Comparison of ENCODE assay signal across 8 mouse cellular contexts in the genomic region with DNA sequence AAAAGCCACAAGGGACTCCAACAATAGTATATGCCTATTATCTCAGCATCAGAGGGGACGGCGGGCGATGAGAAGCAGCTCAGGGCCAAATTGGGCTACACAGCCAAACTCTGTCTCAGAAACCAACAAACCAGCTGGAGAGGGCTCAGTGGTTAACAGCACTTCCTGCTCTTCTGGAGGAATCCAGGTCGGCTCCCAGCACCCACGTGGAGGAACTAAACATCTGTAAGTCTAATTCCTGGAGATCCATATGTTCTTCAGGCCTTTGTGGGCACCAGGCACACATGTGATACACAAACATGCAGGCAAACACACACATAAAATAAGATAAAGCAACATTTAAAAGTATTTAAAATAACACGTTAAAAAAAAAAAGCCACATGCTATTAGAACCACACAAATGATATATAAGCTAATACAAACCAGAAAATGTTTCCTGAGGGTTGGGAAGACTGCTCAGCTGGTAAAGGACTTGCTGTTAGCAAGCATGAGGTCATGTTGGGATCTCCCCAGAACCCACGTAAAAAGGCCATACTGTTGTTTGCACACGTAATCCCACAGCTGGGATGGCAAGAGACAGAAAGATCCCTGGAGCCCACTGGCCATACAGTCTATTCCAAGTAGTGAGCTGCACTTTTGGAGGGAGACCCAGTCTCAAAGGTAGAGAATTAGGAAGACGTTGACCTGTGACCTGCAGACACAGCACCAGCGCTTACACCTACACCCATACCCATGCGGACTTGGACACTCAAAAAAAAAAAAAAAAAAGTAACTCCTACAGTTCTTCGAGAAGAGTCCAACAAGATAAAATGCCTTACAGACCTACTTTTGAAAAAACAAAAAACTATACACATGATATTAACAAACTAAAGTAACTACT. TPM values are rescaled to one million over a fixed set of nuclear protein-coding genes. Genes with fewer than 3 reads are reported as not detected.
DNase-seq lines count a peak whose midpoint lies in the region; ATAC-seq lines count a peak whose summit lies in the region.

No protein-coding gene starts in this region.

- no peak for DNase-seq in kidney, postnatal 36 days
- peak; percentile 50 for DNase-seq in MEL-GATA-1-ER (ENCODE audit: extremely low read depth, low read depth)
- no peak for DNase-seq in hindbrain, embryonic 11.5 days (ENCODE audit: low spot score)
- no peak for DNase-seq in spleen, adult 12 weeks (ENCODE audit: low spot score)
- no peak for DNase-seq in cerebellum, postnatal 14 days
- DNase-seq in thymus, postnatal 10 days (ENCODE audit: low spot score in 2 of 2): no peak

- H3K4me2 ChIP-seq in kidney, embryonic 14.5 days (replicated peaks; ENCODE audit: low read depth, low read length): peak overlapping the region; percentile 87
- H3K4me2 ChIP-seq in hindbrain, embryonic 11.5 days (replicated peaks; ENCODE audit: low read depth, low read length): peak overlapping the region; percentile 84
- H3K4me2 ChIP-seq in midbrain, embryonic 12.5 days (replicated peaks): peak overlapping the region; percentile 98

- peaks cover 36% of the 10 kb centered on the region for H3K36me3 ChIP-seq in kidney, embryonic 14.5 days (ENCODE audit: control insufficient read depth, insufficient read depth, low read length)
- H3K36me3 ChIP-seq in hindbrain, embryonic 11.5 days (ENCODE audit: control insufficient read depth, insufficient read depth, low read length): peaks cover 3% of the 10 kb centered on the region; the same call in 1 of the 2 replicates
- peaks cover 33% of the 10 kb centered on the region for H3K36me3 ChIP-seq in midbrain, embryonic 12.5 days

- H3K4me3 ChIP-seq in kidney, embryonic 14.5 days (ENCODE audit: low read length): peak overlapping the region; percentile 99
- H3K4me3 ChIP-seq in hindbrain, embryonic 11.5 days (ENCODE audit: low read depth, low read length): peak overlapping the region; percentile 90
- peak overlapping the region; percentile 88 for H3K4me3 ChIP-seq in midbrain, embryonic 12.5 days

- H3K9me3 ChIP-seq in kidney, embryonic 14.5 days (ENCODE audit: control insufficient read depth, low read length): no peaks in the 10 kb centered on the region
- H3K9me3 ChIP-seq in hindbrain, embryonic 11.5 days (ENCODE audit: control insufficient read depth, low read length): no peaks in the 10 kb centered on the region
- H3K9me3 ChIP-seq in midbrain, embryonic 12.5 days: no peaks in the 10 kb centered on the region

- H3K4me1 ChIP-seq in kidney, embryonic 14.5 days (ENCODE audit: control insufficient read depth, insufficient read depth, low read length): peaks cover 13% of the 10 kb centered on the region
- H3K4me1 ChIP-seq in hindbrain, embryonic 11.5 days (replicated peaks; ENCODE audit: control insufficient read depth, insufficient read depth, low read length): peaks cover 7% of the 10 kb centered on the region; the same call in 1 of the 2 replicates
- peaks cover 24% of the 10 kb centered on the region for H3K4me1 ChIP-seq in midbrain, embryonic 12.5 days

- ATAC-seq in kidney, embryonic 14.5 days (ENCODE audit: low FRiP score, low TSS enrichment): no peak
- ATAC-seq in hindbrain, embryonic 11.5 days (ENCODE audit: low FRiP score): no peak
- ATAC-seq in midbrain, embryonic 12.5 days (ENCODE audit: low FRiP score, low read depth): no peak

- H3K9ac ChIP-seq in kidney, embryonic 14.5 days (ENCODE audit: low read depth, low read length): peak overlapping the region; percentile 97
- H3K9ac ChIP-seq in hindbrain, embryonic 11.5 days (ENCODE audit: low read depth, low read length): peak overlapping the region; percentile 84
- peak overlapping the region; percentile 81 for H3K9ac ChIP-seq in midbrain, embryonic 12.5 days (replicated peaks)

- 53% methylated on average over 12 of the region's 12 CpGs for WGBS in kidney, embryonic 14.5 days
- 62% methylated on average over 12 of the region's 12 CpGs for WGBS in hindbrain, embryonic 11.5 days
- 60% methylated on average over 12 of the region's 12 CpGs for WGBS in midbrain, embryonic 12.5 days

- no peak overlapping the region for H3K27ac ChIP-seq in kidney, embryonic 14.5 days (ENCODE audit: low read depth, low read length)
- no peak overlapping the region for H3K27ac ChIP-seq in hindbrain, embryonic 11.5 days (ENCODE audit: low read depth, low read length)
- H3K27ac ChIP-seq in midbrain, embryonic 12.5 days (replicated peaks): no peak overlapping the region

- H3K27me3 ChIP-seq in kidney, embryonic 14.5 days (ENCODE audit: control insufficient read depth, insufficient read depth, low read length): no peaks in the 10 kb centered on the region
- no peaks in the 10 kb centered on the region for H3K27me3 ChIP-seq in hindbrain, embryonic 11.5 days (ENCODE audit: control insufficient read depth, insufficient read depth, low read length)
- no peaks in the 10 kb centered on the region for H3K27me3 ChIP-seq in midbrain, embryonic 12.5 days

RNA-seq across cellular contexts. Expression of a gene that starts 1.2 kb away (rescaled TPM):
- polyA plus RNA-seq in kidney, embryonic 14.5 days (2014; fragmentation: Nextera tagmentation; extraction: Ambion mirVana): 60.6 and 85.6 TPM in 2 replicates
- polyA plus RNA-seq in hindbrain, embryonic 11.5 days (2014; fragmentation: Nextera tagmentation; extraction: Ambion mirVana): 72.4 and 74.0 TPM in 2 replicates
- 84.2 and 85.6 TPM in 2 replicates for polyA plus RNA-seq in midbrain, embryonic 12.5 days (2016; fragmentation: Nextera tagmentation; extraction: Ambion mirVana)

RNA-seq across cellular contexts. Expression of a gene that starts 7.9 kb away (rescaled TPM):
- polyA plus RNA-seq in kidney, embryonic 14.5 days (2014; fragmentation: Nextera tagmentation; extraction: Ambion mirVana): 0.13 TPM in 1 of 2 replicates, not detected in the other
- polyA plus RNA-seq in hindbrain, embryonic 11.5 days (2014; fragmentation: Nextera tagmentation; extraction: Ambion mirVana): 0.42 and 0.54 TPM in 2 replicates
- polyA plus RNA-seq in midbrain, embryonic 12.5 days (2016; fragmentation: Nextera tagmentation; extraction: Ambion mirVana): 0.21 and 0.24 TPM in 2 replicates

RNA-seq across cellular contexts. Expression of a gene that starts 34.2 kb away (rescaled TPM):
- polyA plus RNA-seq in kidney, embryonic 14.5 days (2014; fragmentation: Nextera tagmentation; extraction: Ambion mirVana): 49.6 and 66.3 TPM in 2 replicates
- 66.2 and 68.3 TPM in 2 replicates for polyA plus RNA-seq in hindbrain, embryonic 11.5 days (2014; fragmentation: Nextera tagmentation; extraction: Ambion mirVana)
- polyA plus RNA-seq in midbrain, embryonic 12.5 days (2016; fragmentation: Nextera tagmentation; extraction: Ambion mirVana): 83.4 and 83.5 TPM in 2 replicates

RNA-seq across cellular contexts. Expression of a gene that starts 35.0 kb away (rescaled TPM):
- polyA plus RNA-seq in kidney, embryonic 14.5 days (2014; fragmentation: Nextera tagmentation; extraction: Ambion mirVana): 1.4 and 2.6 TPM in 2 replicates
- 0.49 and 0.52 TPM in 2 replicates for polyA plus RNA-seq in hindbrain, embryonic 11.5 days (2014; fragmentation: Nextera tagmentation; extraction: Ambion mirVana)
- polyA plus RNA-seq in midbrain, embryonic 12.5 days (2016; fragmentation: Nextera tagmentation; extraction: Ambion mirVana): 0.75 and 1.1 TPM in 2 replicates
